Mouse (Mus musculus) lung, embryonic 16.5 days (tissue): ENCODE results near the gene Nr6a1. TPM values are rescaled to one million over a fixed set of nuclear protein-coding genes. Genes with fewer than 3 reads are reported as not detected.

Experiments
- ATAC-seq: fragments of 200-750 bp; cut with Nextera tagmentation; 2 replicates; pipeline ENCODE4 v1.8.0; 2017; ENCODE audit warnings: low read depth, mild to moderate bottlenecking, moderate library complexity
- H3K27ac ChIP-seq: fragments of 300-500 bp; sonication (generic); 2 replicates; pipeline ENCODE4 v1.5.1; 2014; ENCODE audit warnings: mild to moderate bottlenecking, control low read depth, low read length
- H3K27me3 ChIP-seq: fragments of 300-500 bp; sonication (generic); 2 replicates; pipeline ENCODE4 v1.6.1; 2014; ENCODE audit warnings: low read depth, low read length, mixed read lengths; ENCODE audit not compliant: control insufficient read depth, insufficient read depth
- H3K36me3 ChIP-seq: fragments of 300-500 bp; sonication (generic); 2 replicates; pipeline ENCODE4 v1.6.1; 2014; ENCODE audit warnings: low read length; ENCODE audit not compliant: control insufficient read depth, insufficient read depth
- H3K4me1 ChIP-seq: fragments of 300-500 bp; sonication (generic); replicated peaks from 2 replicates; pipeline ENCODE4 v1.6.1; 2014; ENCODE audit warnings: low read length, mixed read lengths; ENCODE audit not compliant: control insufficient read depth, insufficient read depth
- H3K4me2 ChIP-seq: fragments of 300-500 bp; sonication (generic); 2 replicates; pipeline ENCODE4 v1.6.1; 2014; ENCODE audit warnings: low read depth, low read length, control low read depth
- H3K4me3 ChIP-seq: fragments of 300-500 bp; sonication (generic); 2 replicates; pipeline ENCODE4 v1.5.1; 2014; ENCODE audit warnings: mild to moderate bottlenecking, low read length, control low read depth
- H3K9ac ChIP-seq: fragments of 300-500 bp; sonication (generic); 2 replicates; pipeline ENCODE4 v1.6.1; 2014; ENCODE audit warnings: low read length, control low read depth
- H3K9me3 ChIP-seq: fragments of 300-500 bp; sonication (generic); 2 replicates; pipeline ENCODE4 v1.6.1; 2016; ENCODE audit warnings: low read length; ENCODE audit not compliant: control insufficient read depth
- WGBS: fragments of 180-500 bp; shearing (Covaris S2); extraction: QIAGEN DNeasy Blood & Tissue Kit; methylation state at CpG from one replicate; pipeline ENCODE4 v1.1.7; 2014; 5-methylcytosine and 5-hydroxymethylcytosine counted together
- polyA plus RNA-seq: library from polyadenylated mRNA; unstranded; fragments of >200 nt; fragmentation: Nextera tagmentation; extraction: Ambion mirVana; gene quantifications from 2 replicates; pipeline ENCODE4 v1.2.1, GENCODE M21; 2015

Gene Nr6a1
- polyA plus RNA-seq, 1 experiment from 2014 or later: 0.60 TPM

DNA sequence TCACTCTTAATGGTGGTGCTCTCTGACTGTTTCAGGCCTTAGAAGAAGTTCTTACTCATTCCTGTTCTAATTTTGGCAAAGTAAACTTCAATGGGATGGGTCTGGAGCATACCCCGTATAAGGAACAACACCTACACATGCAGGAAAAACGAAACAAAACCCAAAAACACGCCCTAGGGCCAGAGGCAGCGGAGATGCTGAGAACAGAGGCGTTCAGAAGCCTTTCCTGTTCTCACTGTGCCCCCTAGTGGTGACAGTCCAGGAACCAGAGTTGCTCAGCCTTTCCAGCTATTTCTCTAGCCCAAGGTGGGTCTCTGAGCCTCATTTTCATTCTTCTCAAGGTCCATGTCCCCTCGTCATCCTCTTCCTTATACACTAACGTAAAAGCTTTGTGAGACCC, 188.1 kb downstream of the Nr6a1 start:
- Histone ChIP-seq H3K4me3 (no peak overlapping the region), H3K36me3 (no peaks in the 10 kb centered on the region), H3K4me1 (no peaks in the 10 kb centered on the region), H3K9ac (no peak overlapping the region), H3K4me2 (0 out of 2 replicates have a peak overlapping the region, but pooled peaks have one; percentile 9), H3K27me3 (no peaks in the 10 kb centered on the region), H3K9me3 (no peaks in the 10 kb centered on the region), H3K27ac (no peak overlapping the region)
- peak; percentile 71 for ATAC-seq
- WGBS: 11% methylated on average over 7 of the region's 7 CpGs

DNA sequence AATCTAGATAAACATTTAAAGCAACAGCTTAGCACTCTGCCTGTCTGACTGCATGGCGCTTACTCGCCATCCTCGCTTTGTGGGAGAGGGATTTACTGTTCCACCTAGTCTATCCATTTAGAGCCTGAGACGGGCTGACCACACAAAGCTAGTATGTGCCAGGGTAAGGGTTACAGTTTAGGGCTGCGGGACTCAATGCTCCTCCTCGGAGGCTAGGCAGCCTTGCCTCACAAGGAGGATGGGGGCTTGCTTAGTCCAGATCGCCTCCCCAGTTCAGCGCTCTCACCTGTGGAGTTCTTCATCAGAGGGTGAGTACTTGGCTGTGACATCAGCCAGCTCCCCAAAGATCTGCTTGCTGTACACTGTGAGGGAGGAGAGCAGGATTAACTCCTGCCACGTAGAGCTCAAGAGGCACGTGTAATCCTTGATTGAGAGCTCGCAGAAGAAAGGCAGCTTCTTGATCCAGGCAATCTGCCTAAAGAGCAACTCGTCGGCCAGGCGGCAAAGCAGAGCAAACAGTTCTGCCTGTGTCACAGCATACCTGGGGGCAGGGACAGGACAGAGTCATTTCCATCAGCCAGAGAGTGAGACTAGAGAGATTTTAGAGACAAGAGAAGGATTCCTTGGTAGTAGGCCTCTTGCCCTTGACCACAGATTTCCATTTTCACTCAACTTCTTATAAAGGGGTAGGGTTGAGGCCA, 188.7 kb downstream of the Nr6a1 start:
- whole genome bisulfite sequencing: 73% methylated on average over 14 of the region's 14 CpGs
- H3K4me1 ChIP-seq: no peaks in the 10 kb centered on the region
- ATAC-seq: peak; percentile 56; the same call in 1 of the 2 replicates

DNA sequence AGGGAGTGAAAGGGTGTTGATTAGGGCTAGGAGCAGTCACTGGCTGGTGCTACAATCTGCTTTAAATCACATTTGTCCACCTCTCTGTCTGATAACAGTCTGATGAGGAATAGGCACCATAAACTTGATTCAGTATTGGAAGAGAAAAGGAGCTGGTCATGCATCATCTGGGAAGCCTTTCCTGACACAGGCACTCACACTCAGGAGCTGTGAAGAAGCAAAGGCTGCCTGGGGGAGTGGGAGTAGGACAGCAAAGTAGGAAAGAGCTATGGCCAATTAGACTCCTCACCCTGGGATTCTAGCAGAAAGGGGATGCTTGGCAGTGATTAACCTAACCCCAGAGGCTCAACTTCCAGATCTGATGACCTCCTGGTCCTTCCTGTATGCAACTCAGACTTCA, 191.7 kb downstream of the Nr6a1 start:
- H3K4me3 ChIP-seq: no peak overlapping the region
- H3K4me1 ChIP-seq: no peaks in the 10 kb centered on the region
- ATAC-seq: no peak
- H3K9ac ChIP-seq: no peak overlapping the region
- H3K27me3 ChIP-seq: no peaks in the 10 kb centered on the region
- no peaks in the 10 kb centered on the region for H3K9me3 ChIP-seq
- no peaks in the 10 kb centered on the region for H3K36me3 ChIP-seq
- H3K4me2 ChIP-seq: no peak overlapping the region
- H3K27ac ChIP-seq: no peak overlapping the region

More for the DNA sequence above, 188.7 kb downstream of the Nr6a1 start:
- Histone ChIP-seq H3K4me3 (no peak overlapping the region), H3K36me3 (no peaks in the 10 kb centered on the region), H3K27me3 (no peaks in the 10 kb centered on the region), H3K27ac (no peak overlapping the region), H3K9me3 (no peaks in the 10 kb centered on the region), H3K4me2 (no peak overlapping the region), H3K9ac (no peak overlapping the region)

DNA sequence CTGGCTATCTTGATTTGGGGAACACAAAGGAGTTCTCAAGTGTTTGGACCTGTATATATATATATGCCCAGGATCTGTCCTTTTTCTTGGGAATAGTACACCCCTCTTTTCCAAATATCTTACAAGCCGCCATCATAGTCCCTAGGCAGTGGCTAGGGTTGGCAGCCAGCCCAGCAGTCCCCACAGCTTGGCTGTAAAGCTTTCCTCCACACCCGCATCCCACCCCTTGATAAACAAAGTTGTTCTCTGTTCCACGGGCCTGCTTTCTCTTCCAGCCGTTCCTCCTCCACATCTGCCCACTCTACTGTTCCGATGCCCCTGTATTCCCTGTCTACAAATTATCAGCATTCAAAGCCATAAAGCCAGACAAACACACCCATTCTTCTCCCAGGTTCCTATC, 192.8 kb downstream of the Nr6a1 start:
- WGBS: 41% methylated on average over 5 of the region's 5 CpGs
- H3K4me3 ChIP-seq: no peak overlapping the region
- H3K4me1 ChIP-seq: no peaks in the 10 kb centered on the region
- no peak overlapping the region for H3K9ac ChIP-seq
- H3K36me3 ChIP-seq: no peaks in the 10 kb centered on the region
- no peaks in the 10 kb centered on the region for H3K27me3 ChIP-seq
- no peak for ATAC-seq
- H3K4me2 ChIP-seq: no peak overlapping the region
- no peak overlapping the region for H3K27ac ChIP-seq
- H3K9me3 ChIP-seq: no peaks in the 10 kb centered on the region

DNA sequence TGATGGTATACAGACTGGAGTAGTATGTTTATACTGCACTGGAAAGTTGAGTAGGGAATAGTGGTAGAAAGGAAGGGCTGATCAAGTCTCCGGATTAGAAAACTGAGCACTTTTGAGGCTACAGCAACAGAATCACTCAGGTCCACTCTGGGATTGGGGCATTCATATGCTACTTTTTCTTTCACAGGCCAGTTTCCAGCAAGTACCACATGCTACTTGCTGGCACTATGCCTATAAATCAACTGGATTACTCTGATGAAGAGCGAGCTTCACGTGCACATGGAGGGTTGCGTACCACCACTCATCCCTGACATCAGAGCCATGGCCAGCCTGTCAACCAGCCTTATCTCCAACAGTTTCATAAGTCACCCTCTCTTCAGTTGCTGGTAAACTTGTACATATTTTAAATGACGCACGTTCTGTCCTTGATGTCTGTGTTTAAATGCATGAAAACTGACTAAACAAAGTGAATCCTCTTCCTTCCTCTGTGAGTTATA, 197.1 kb downstream of the Nr6a1 start:
- no peaks in the 10 kb centered on the region for H3K36me3 ChIP-seq
- 87% methylated on average over 6 of the region's 6 CpGs for WGBS
- no peaks in the 10 kb centered on the region for H3K4me1 ChIP-seq
- no peaks in the 10 kb centered on the region for H3K9me3 ChIP-seq
- no peak overlapping the region for H3K9ac ChIP-seq
- H3K4me2 ChIP-seq: no peak overlapping the region
- no peak for ATAC-seq
- H3K27me3 ChIP-seq: no peaks in the 10 kb centered on the region
- no peak overlapping the region for H3K4me3 ChIP-seq
- no peak overlapping the region for H3K27ac ChIP-seq

DNA sequence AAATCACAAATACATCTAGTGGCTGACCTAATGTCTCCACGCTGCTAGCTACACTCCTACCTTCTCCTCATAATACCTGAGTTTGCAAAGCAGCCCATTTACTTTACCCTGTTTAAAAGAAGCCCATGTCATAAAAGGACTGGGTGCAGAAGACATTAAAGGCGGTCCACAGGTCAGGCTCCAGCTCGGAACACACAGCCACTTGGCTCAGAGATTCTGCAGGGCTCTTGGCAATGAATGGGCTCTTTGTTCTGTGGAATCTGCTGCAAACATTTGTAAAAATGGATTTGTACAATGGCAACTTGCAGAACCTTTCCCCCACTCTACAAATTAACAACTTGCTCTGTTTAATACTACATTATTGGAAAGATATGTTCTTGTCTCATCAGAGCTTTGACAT, 202.1 kb downstream of the Nr6a1 start:
- no peak for ATAC-seq
- Histone ChIP-seq H3K9me3 (no peaks in the 10 kb centered on the region), H3K4me1 (peaks cover 3% of the 10 kb centered on the region; the same call in 1 of the 2 replicates), H3K4me2 (no peak overlapping the region), H3K9ac (no peak overlapping the region), H3K27me3 (no peaks in the 10 kb centered on the region), H3K27ac (peak overlapping the region; percentile 30), H3K36me3 (no peaks in the 10 kb centered on the region), H3K4me3 (no peak overlapping the region)
- 55% methylated on average over 3 of the region's 3 CpGs for WGBS

DNA sequence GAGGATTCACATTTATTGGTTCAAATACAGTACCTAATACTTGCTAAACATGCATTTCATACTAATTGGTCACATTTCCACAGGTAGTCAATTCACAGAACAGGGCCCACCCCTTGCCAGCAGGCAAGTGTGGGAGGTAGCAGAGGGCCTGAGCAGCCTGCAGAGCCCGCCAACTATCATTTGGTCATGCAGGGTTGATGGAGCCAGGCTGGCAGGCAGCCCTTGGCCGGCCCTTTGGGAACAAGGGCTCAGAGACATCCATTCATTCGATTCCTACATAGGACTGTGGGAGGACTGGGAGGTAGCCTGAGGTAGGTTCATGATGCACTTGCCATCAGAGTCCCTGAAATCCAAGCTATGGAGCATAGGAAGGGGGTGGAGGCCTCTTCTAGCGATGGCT, 204.1 kb downstream of the Nr6a1 start:
- no peaks in the 10 kb centered on the region for H3K27me3 ChIP-seq
- 81% methylated on average over 4 of the region's 4 CpGs for WGBS
- no peak for ATAC-seq
- no peaks in the 10 kb centered on the region for H3K36me3 ChIP-seq
- H3K9me3 ChIP-seq: no peaks in the 10 kb centered on the region
- no peak overlapping the region for H3K4me3 ChIP-seq
- H3K27ac ChIP-seq: no peak overlapping the region
- H3K4me2 ChIP-seq: no peak overlapping the region
- peaks cover 9% of the 10 kb centered on the region for H3K4me1 ChIP-seq
- H3K9ac ChIP-seq: no peak overlapping the region

DNA sequence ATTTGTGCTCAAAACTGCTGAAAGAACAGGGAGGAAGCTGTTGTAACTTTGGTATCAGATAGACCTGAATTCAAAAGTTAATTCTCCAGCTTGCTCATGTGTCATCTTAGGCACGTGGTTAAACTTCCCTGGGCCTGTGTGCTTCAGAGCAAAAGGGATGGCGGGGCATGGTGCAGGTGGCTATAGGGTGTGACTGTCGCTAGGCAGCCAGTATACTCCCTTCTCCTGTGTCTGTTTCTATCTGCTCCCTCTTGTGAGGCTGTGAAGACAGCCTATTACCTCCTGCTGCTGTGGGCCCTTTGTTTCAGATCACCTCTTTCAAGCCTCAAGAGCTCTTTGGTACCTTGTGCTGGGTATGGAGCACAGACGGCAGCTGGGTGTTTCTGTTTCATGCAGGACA, 205.4 kb downstream of the Nr6a1 start:
- no peak overlapping the region for H3K4me3 ChIP-seq
- WGBS: 48% methylated on average over 4 of the region's 4 CpGs
- no peak overlapping the region for H3K9ac ChIP-seq
- H3K27me3 ChIP-seq: no peaks in the 10 kb centered on the region
- no peak overlapping the region for H3K4me2 ChIP-seq
- peaks cover 9% of the 10 kb centered on the region for H3K4me1 ChIP-seq
- H3K27ac ChIP-seq: no peak overlapping the region
- H3K9me3 ChIP-seq: no peaks in the 10 kb centered on the region
- no peaks in the 10 kb centered on the region for H3K36me3 ChIP-seq
- ATAC-seq: no peak

DNA sequence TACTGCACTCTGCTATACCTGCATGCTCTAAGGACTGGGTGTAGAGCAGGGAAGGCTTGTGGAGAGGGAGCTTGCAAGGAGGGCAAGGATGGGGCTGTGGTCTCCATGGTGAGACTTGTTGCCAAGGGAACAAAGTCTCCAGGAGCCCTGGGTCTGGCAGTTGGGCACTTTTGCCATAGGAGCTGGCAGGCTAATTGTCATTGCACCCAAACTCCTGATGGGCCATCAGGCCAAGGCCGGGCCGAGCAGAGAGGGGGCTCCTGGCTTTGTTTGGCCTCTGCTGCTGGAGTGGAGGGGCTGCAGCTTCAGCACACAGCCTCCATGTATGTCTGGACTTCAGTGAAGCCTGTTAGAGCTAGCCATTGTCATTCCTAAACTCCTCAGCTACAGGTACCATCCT, 206.8 kb downstream of the Nr6a1 start:
- no peaks in the 10 kb centered on the region for H3K9me3 ChIP-seq
- no peak overlapping the region for H3K27ac ChIP-seq
- H3K9ac ChIP-seq: no peak overlapping the region
- no peaks in the 10 kb centered on the region for H3K36me3 ChIP-seq
- no peak overlapping the region for H3K4me2 ChIP-seq
- 60% methylated on average over 2 of the region's 2 CpGs for WGBS
- ATAC-seq: no peak
- no peaks in the 10 kb centered on the region for H3K27me3 ChIP-seq
- no peak overlapping the region for H3K4me3 ChIP-seq
- peaks cover 9% of the 10 kb centered on the region for H3K4me1 ChIP-seq
